Mouse (Mus musculus): ENCODE results near the gene Cd160. TPM values are rescaled to one million over a fixed set of nuclear protein-coding genes. Genes with fewer than 3 reads are reported as not detected.

Gene Cd160
- polyA plus RNA-seq, 1 experiment from 2014 or later = 0.14 TPM

DNA sequence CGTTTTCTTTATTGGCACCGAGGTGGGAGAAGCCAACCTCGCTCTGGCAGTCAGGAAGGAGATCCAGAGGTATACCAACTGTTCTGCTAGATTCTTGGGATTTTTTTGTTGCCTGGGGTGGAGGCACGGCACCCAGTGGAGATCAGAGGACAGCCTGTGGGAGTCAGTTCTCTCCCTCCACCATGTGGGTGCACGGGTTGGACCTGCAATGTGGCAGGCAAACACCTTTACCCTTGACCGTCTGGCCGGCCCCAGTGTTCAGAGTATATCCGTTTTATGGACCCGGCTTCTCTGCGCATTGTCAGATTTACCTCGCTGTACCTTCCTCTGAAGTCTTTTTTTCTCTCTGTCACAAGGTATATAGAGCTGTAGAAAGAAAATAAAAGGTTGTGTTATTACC, 28.9 kb downstream of the Cd160 start:
- ATAC-seq (ENCODE audit: low read depth) = no peak
- Histone ChIP-seq H3K4me1 (replicated peaks) (no peaks in the 10 kb centered on the region), H3K36me3 (peaks cover 8% of the 10 kb centered on the region; the same call in 1 of the 2 replicates), H3K27ac (replicated peaks) (no peak overlapping the region), H3K9ac (no peak overlapping the region), H3K27me3 (no peaks in the 10 kb centered on the region), H3K9me3 (no peaks in the 10 kb centered on the region), H3K4me3 (no peak overlapping the region), H3K4me2 (no peak overlapping the region)
- WGBS = 91% methylated on average over 11 of the region's 11 CpGs

DNA sequence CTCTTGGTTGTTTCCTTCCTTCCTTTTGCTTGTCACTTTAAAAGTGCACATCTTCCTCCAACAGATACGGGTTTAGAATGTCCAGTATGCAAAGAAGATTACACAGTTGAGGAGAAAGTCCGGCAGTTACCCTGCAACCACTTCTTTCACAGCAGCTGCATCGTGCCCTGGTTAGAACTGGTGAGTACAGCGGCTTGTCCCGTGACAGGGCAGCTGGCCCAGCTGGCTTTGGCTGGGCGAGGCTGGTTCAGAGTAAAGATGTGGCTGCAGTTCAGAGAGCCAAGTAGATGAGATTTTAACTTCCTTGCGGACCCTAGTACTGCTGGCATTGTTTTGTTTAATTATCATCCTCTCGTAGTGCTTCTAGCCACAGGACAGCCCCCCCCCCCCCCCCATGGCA, 40.6 kb downstream of the Cd160 start:
- Histone ChIP-seq H3K4me3 (no peak overlapping the region), H3K27me3 (no peaks in the 10 kb centered on the region), H3K9me3 (no peaks in the 10 kb centered on the region), H3K36me3 (peaks cover 72% of the 10 kb centered on the region), H3K27ac (replicated peaks) (no peak overlapping the region), H3K4me2 (no peak overlapping the region), H3K4me1 (replicated peaks) (no peaks in the 10 kb centered on the region), H3K9ac (no peak overlapping the region)
- 84% methylated on average over 8 of the region's 8 CpGs for WGBS
- no peak for ATAC-seq (ENCODE audit: low read depth)

DNA sequence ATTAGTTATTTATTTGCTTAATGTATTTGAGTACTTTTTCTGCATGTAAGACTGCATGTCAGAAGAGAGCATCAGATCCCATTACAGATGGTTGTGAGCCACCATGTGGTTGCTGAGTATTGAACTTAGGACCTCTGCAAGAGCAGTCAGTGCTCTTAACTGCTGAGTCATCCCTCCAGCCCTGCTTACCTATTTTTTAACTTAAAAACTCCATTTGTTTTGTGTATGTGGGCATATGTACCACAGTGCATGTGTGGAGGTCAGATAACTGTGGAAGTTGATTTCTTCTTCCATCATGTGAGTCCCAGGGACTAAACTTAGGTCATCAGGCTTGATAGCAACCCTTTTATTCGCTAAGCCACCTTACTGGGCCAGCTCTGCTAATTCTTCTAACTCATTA, 41.4 kb downstream of the Cd160 start:
- Histone ChIP-seq H3K27ac (replicated peaks) (no peak overlapping the region), H3K4me1 (replicated peaks) (no peaks in the 10 kb centered on the region), H3K9me3 (no peaks in the 10 kb centered on the region), H3K27me3 (no peaks in the 10 kb centered on the region), H3K4me2 (no peak overlapping the region), H3K36me3 (peaks cover 72% of the 10 kb centered on the region), H3K4me3 (no peak overlapping the region), H3K9ac (no peak overlapping the region)
- WGBS = 82% methylated on average over 1 of the region's 1 CpGs
- ATAC-seq (ENCODE audit: low read depth) = no peak

DNA sequence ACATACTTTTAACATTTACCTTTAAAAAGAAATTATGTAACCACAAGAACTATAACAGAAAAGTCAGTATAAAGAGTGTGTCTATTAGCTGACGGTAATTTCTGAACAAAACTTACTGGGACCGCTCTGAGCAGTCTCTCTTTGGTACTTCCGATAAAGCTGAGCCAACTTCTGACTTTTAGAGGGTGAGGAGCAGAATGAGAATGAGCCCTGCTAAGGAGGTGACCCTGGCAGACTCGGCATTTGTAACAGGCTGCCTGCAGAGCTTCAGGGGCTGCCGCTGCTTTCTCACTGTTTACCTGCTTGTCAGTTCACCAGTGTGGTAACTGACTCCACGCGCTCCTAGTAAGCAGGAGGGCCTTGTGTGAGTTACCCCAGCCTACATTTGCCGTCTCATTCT, 46.9 kb downstream of the Cd160 start:
- no peaks in the 10 kb centered on the region for H3K4me1 ChIP-seq (replicated peaks)
- H3K9ac ChIP-seq = no peak overlapping the region
- H3K4me3 ChIP-seq = no peak overlapping the region
- no peak overlapping the region for H3K4me2 ChIP-seq
- H3K27me3 ChIP-seq = no peaks in the 10 kb centered on the region
- H3K9me3 ChIP-seq = no peaks in the 10 kb centered on the region
- WGBS = 80% methylated on average over 8 of the region's 8 CpGs
- no peak for ATAC-seq (ENCODE audit: low read depth)
- peaks cover 35% of the 10 kb centered on the region for H3K36me3 ChIP-seq
- H3K27ac ChIP-seq (replicated peaks) = no peak overlapping the region

DNA sequence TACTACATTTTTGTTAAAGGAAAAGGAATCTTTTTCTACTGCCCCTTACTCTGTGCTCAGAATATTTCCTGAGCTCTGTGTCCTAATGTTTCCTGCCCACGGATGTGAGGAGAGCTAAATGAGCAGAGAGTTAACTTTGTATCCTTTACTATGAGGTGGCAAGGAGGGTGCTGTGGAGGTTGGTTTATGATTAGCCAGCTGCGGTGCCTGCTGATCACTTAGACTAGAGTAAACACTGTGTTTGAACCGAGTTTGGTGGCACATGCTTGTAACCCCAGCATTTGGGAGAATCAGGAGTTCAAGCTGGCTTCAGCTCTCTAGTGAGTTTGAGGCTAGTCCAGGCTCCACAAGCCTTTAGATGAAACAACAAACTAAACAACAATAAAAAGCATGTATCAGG, 52.0 kb downstream of the Cd160 start:
- Histone ChIP-seq H3K9ac (no peak overlapping the region), H3K27me3 (no peaks in the 10 kb centered on the region), H3K27ac (replicated peaks) (no peak overlapping the region), H3K36me3 (peaks cover 13% of the 10 kb centered on the region), H3K4me1 (replicated peaks) (no peaks in the 10 kb centered on the region), H3K4me2 (no peak overlapping the region), H3K9me3 (no peaks in the 10 kb centered on the region), H3K4me3 (no peak overlapping the region)
- no peak for ATAC-seq (ENCODE audit: low read depth)
- WGBS = 78% methylated on average over 3 of the region's 3 CpGs

DNA sequence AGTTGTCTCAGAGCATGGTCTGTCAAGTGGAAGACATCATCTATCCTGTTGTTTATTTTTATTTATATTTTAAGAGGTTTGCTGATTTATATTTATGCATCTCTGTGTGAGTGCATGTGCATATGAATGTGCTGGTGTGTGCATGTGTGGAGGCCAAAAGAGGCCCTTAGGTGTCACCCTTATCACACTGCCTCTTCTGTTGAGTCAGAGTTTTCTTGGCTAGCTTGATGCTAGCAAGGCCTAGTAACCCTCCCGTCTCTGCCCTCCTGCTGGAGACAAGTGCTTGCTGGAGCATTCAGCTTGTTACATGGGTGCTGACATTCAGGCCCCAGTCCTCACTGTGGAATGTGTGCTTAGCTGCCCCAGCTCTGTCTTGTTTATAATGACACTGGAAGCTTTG, 56.2 kb downstream of the Cd160 start:
- no peak overlapping the region for H3K27ac ChIP-seq (replicated peaks)
- H3K4me2 ChIP-seq = no peak overlapping the region
- no peaks in the 10 kb centered on the region for H3K9me3 ChIP-seq
- no peaks in the 10 kb centered on the region for H3K4me1 ChIP-seq (replicated peaks)
- H3K36me3 ChIP-seq = peaks cover 10% of the 10 kb centered on the region
- 52% methylated on average over 1 of the region's 1 CpGs for WGBS
- no peaks in the 10 kb centered on the region for H3K27me3 ChIP-seq
- ATAC-seq (ENCODE audit: low read depth) = no peak
- no peak overlapping the region for H3K4me3 ChIP-seq
- H3K9ac ChIP-seq = no peak overlapping the region

DNA sequence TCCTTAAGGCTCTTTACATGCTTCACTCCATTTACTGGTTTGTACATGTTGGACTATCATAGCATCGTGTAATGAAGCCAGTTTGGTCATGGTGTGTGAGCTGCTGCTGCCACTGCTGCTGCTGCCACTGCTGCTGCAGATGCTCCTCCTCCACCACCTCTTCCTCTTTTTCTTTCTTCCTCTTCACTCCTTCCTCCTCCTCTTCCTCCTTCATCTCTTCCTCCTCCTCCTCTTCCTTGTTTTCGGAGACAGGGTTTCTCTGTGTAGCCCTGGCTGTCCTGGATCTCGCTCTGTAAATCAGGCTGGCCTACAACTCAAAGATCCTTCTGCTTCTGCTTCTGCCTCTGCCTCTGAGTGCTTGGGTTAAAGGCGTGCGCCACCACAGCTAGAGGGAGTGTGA, 59.2 kb downstream of the Cd160 start:
- Histone ChIP-seq H3K27me3 (no peaks in the 10 kb centered on the region), H3K9ac (no peak overlapping the region), H3K4me1 (replicated peaks) (no peaks in the 10 kb centered on the region), H3K4me3 (no peak overlapping the region), H3K27ac (replicated peaks) (no peak overlapping the region), H3K9me3 (no peaks in the 10 kb centered on the region), H3K36me3 (peaks cover 6% of the 10 kb centered on the region), H3K4me2 (no peak overlapping the region)
- WGBS = 87% methylated on average over 5 of the region's 5 CpGs
- no peak for ATAC-seq (ENCODE audit: low read depth)

DNA sequence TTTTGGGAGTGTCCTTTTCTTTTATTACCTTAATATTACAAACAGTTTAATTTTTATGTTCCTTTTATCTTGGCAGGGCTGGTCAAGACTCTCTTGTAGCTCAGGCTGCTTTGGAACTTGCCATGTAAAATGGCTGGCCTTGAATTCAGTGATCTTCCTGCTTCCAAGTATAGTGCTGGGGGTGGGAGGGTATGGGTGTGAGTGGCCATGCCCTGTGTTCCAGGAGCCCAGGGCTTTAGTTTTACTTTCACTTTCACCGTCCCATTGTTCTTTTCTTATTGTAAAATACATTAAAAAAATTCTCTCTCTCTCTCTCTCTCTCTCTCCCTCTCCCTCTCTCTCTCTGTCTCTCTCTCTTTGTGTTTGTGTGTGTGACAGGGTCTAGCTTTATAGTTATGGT, 64.6 kb downstream of the Cd160 start:
- 100% methylated on average over 1 of the region's 1 CpGs for WGBS
- H3K9ac ChIP-seq = no peak overlapping the region

DNA sequence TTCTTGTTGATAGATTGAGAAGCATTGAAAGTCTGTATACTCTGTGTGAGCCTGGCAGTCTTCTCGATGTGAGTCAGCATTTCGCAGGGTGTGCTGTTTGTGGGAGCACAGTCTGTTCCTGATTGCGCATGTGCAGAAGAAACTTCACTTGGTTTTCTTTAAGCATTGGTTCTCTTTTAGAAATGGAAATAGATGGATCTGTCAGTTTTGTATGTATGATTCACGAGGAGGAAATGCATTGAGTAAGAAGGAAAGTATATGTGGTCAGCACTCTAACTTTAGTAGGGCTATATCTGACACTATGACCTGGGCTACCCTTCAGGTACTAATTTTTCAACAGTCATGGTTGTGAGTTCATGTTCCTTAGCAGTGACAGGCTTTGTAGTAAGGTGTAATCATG, 69.5 kb downstream of the Cd160 start:
- Histone ChIP-seq H3K4me2 (no peak overlapping the region), H3K4me1 (replicated peaks) (no peaks in the 10 kb centered on the region), H3K9me3 (no peaks in the 10 kb centered on the region), H3K27me3 (no peaks in the 10 kb centered on the region), H3K9ac (no peak overlapping the region), H3K36me3 (no peaks in the 10 kb centered on the region), H3K27ac (replicated peaks) (no peak overlapping the region), H3K4me3 (no peak overlapping the region)
- ATAC-seq (ENCODE audit: low read depth) = no peak
- 94% methylated on average over 4 of the region's 4 CpGs for WGBS

More for the DNA sequence above, 64.6 kb downstream of the Cd160 start:
- no peaks in the 10 kb centered on the region for H3K9me3 ChIP-seq
- H3K27ac ChIP-seq (replicated peaks) = no peak overlapping the region
- no peak overlapping the region for H3K4me3 ChIP-seq
- H3K36me3 ChIP-seq = peaks cover 6% of the 10 kb centered on the region
- H3K4me1 ChIP-seq (replicated peaks) = no peaks in the 10 kb centered on the region
- no peak for ATAC-seq (ENCODE audit: low read depth)
- H3K4me2 ChIP-seq = no peak overlapping the region
- no peaks in the 10 kb centered on the region for H3K27me3 ChIP-seq

DNA sequence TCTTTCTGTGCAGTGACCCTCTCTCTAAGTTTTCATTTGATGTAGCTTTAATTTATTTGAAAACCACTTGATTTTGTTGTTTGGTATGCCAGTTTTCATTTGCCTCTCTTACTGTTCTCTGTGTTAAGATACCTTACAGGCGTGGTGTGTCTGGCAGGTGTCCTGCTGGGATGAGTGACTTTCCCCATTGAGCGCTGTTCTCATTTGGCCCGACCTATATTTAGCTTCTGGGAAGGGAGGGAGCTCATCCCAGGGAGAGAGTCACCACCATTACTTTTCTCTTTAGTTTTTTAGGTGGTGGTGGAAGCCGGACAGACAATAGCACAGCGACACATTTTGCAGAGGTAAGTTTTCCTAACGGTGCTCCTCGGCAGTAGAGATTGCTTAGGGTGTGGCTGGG, 71.5 kb downstream of the Cd160 start:
- 67% methylated on average over 7 of the region's 7 CpGs for WGBS
- Histone ChIP-seq H3K4me3 (no peak overlapping the region), H3K9ac (no peak overlapping the region), H3K27ac (replicated peaks) (no peak overlapping the region), H3K27me3 (no peaks in the 10 kb centered on the region), H3K9me3 (no peaks in the 10 kb centered on the region), H3K4me1 (replicated peaks) (no peaks in the 10 kb centered on the region), H3K4me2 (no peak overlapping the region), H3K36me3 (no peaks in the 10 kb centered on the region)
- no peak for ATAC-seq (ENCODE audit: low read depth)

DNA sequence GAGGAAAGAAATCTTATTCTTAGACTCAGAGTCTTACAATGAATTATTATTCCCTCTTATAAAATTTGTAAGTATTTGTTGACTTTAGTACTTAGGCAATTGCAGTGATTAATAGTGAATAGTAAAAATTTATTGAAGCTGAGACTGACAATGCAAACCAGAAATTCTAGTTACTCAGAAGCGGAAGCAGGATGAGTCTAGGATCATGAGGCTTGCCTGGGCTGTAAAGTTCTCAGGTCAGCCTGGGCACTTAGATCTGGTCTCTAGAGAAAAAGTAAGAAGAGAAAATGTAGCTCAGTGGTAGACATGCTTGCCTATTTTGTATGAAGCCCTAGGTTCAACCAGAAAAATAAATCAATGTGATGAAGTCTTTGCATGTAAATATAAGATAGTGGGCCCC, 73.2 kb downstream of the Cd160 start:
- WGBS = 97% methylated on average over 1 of the region's 1 CpGs
- H3K27ac ChIP-seq (replicated peaks) = no peak overlapping the region
- no peaks in the 10 kb centered on the region for H3K36me3 ChIP-seq
- H3K9me3 ChIP-seq = no peaks in the 10 kb centered on the region
- H3K4me3 ChIP-seq = no peak overlapping the region
- H3K4me2 ChIP-seq = no peak overlapping the region
- H3K27me3 ChIP-seq = no peaks in the 10 kb centered on the region
- no peaks in the 10 kb centered on the region for H3K4me1 ChIP-seq (replicated peaks)
- no peak for ATAC-seq (ENCODE audit: low read depth)
- no peak overlapping the region for H3K9ac ChIP-seq
